Mouse (Mus musculus): Measurements from ENCODE around the gene Mettl23.

- TF ChIP-seq GATA1 (IDR thresholded peaks at IDR 0.05; ENCODE audit: borderline replicate concordance, low read length) (no peak), FLI1 (IDR thresholded peaks at IDR 0.05; ENCODE audit: low read length) (no peak)
Measured at GRCm38 (mm10) chr11:116846593-116847181, 3.6 kb downstream of the Mettl23 start.
